Mouse (Mus musculus): ENCODE results near the gene 1700061G19Rik. TPM values are rescaled to one million over a fixed set of nuclear protein-coding genes. Genes with fewer than 3 reads are reported as not detected.
"Not testable (repeated sequence)": the region's sequence is repeated elsewhere in the genome, so short reads cannot be mapped to it uniquely, and the experiment has no call there.

1700061G19Rik gene
- total RNA-seq, 2 experiments from 2014 or later = 0.15 TPM; not detected in 1

GRCm38 (mm10) chr17:56870287-56870953 is 4.9 kb upstream of the 1700061G19Rik start:
- DNase-seq (ENCODE audit: low spot score in 2 of 2) = no peak

GRCm38 (mm10) chr17:56871767-56872166 is 3.5 kb upstream of the 1700061G19Rik start:
- no peak for DNase-seq (ENCODE audit: low spot score in 2 of 2)

GRCm38 (mm10) chr17:56872512-56872911 is 2.8 kb upstream of the 1700061G19Rik start:
- no peak for DNase-seq (ENCODE audit: low spot score in 2 of 2)

GRCm38 (mm10) chr17:56874237-56874636 is 1.0 kb upstream of the 1700061G19Rik start, which contains the start of gene Acsbg2:
TSS of gene Acsbg2 (minus strand) at chr17:56874447.
- no peak for DNase-seq (ENCODE audit: low spot score in 2 of 2)

GRCm38 (mm10) chr17:56876465-56876864 is 1.2 kb downstream of the 1700061G19Rik start:
- no peak for DNase-seq (ENCODE audit: low spot score in 2 of 2)

GRCm38 (mm10) chr17:56876981-56877380 is 1.7 kb downstream of the 1700061G19Rik start:
- no peak for DNase-seq (ENCODE audit: low spot score in 2 of 2)

- no peak for DNase-seq (ENCODE audit: low spot score in 2 of 2)
These were observed 2.1 kb downstream of the 1700061G19Rik start for GRCm38 (mm10) chr17:56877426-56877825.

GRCm38 (mm10) chr17:56883612-56884011 is 8.3 kb downstream of the 1700061G19Rik start:
- DNase-seq (ENCODE audit: low spot score in 2 of 2) = no peak

GRCm38 (mm10) chr17:56884331-56884730 is 9.1 kb downstream of the 1700061G19Rik start:
- DNase-seq (ENCODE audit: low spot score in 2 of 2) = no peak

GRCm38 (mm10) chr17:56884809-56885208 is 9.5 kb downstream of the 1700061G19Rik start:
- no peak for DNase-seq (ENCODE audit: low spot score in 2 of 2)

GRCm38 (mm10) chr17:56888050-56888449 is 12.8 kb downstream of the 1700061G19Rik start:
- DNase-seq (ENCODE audit: low spot score in 2 of 2) = no peak

GRCm38 (mm10) chr17:56890018-56890417 is 14.7 kb downstream of the 1700061G19Rik start:
- DNase-seq (ENCODE audit: low spot score in 2 of 2) = no peak

- DNase-seq (ENCODE audit: low spot score in 2 of 2) = no peak
These were observed 20.2 kb downstream of the 1700061G19Rik start for GRCm38 (mm10) chr17:56895368-56895918.

- peak; percentile 55 to 65 for DNase-seq (ENCODE audit: low spot score in 2 of 2)
These were observed 21.3 kb downstream of the 1700061G19Rik start for GRCm38 (mm10) chr17:56896513-56897129.

GRCm38 (mm10) chr17:56897630-56898195 is 22.4 kb downstream of the 1700061G19Rik start:
- peak; percentile 76 to 91 for DNase-seq (ENCODE audit: low spot score in 2 of 2)

GRCm38 (mm10) chr17:56902698-56903097 is 27.4 kb downstream of the 1700061G19Rik start:
- DNase-seq (ENCODE audit: low spot score in 2 of 2) = no peak

GRCm38 (mm10) chr17:56906166-56906565 is 30.9 kb downstream of the 1700061G19Rik start:
- DNase-seq (ENCODE audit: low spot score in 2 of 2) = no peak

- DNase-seq (ENCODE audit: low spot score in 2 of 2) = no peak
These were observed 31.8 kb downstream of the 1700061G19Rik start for GRCm38 (mm10) chr17:56907096-56907495.

- no peak for DNase-seq (ENCODE audit: low spot score in 2 of 2)
These were observed 32.6 kb downstream of the 1700061G19Rik start for GRCm38 (mm10) chr17:56907887-56908286.

GRCm38 (mm10) chr17:56909764-56910163 is 34.5 kb downstream of the 1700061G19Rik start:
- DNase-seq (ENCODE audit: low spot score in 2 of 2) = not testable (repeated sequence)

GRCm38 (mm10) chr17:56913023-56913422 is 37.7 kb downstream of the 1700061G19Rik start:
- no peak for DNase-seq (ENCODE audit: low spot score in 2 of 2)

GRCm38 (mm10) chr17:56913444-56913843 is 38.2 kb downstream of the 1700061G19Rik start:
- DNase-seq (ENCODE audit: low spot score in 2 of 2) = no peak
